In genomic region chr9:14389050-14389621, GRCm38 (mm10) we compare ENCODE assay signal across 13 mouse cellular contexts. TPM values are rescaled to one million over a fixed set of nuclear protein-coding genes. Genes with fewer than 3 reads are reported as not detected.
DNase-seq lines count a peak whose midpoint lies in the region; ATAC-seq and TF ChIP-seq lines count a peak whose summit lies in the region.
"Had no signal": no experiment of that assay in that cellular context is flagged by ENCODE, and none has a peak within 500 bp of the region (broad histone marks: within the 10 kb centered on the region; RNA-seq: fewer than 3 reads in every experiment).

No protein-coding gene starts in this region.

- H3K4me2 ChIP-seq in intestine, embryonic 15.5 days (replicated peaks), result no peak overlapping the region
- H3K4me2 ChIP-seq in intestine, postnatal 0 days (replicated peaks; ENCODE audit: low read depth), result no peak overlapping the region
- H3K4me2 ChIP-seq in stomach, embryonic 14.5 days (replicated peaks; ENCODE audit: low read depth, low read length), result no peak overlapping the region
- H3K4me2 ChIP-seq in stomach, postnatal 0 days (replicated peaks; ENCODE audit: low read depth), result no peak overlapping the region
- H3K4me2 ChIP-seq in stomach, embryonic 16.5 days (ENCODE audit: low read depth, low read length), result no peak overlapping the region
- H3K4me2 ChIP-seq: heart, embryonic 15.5 days had no signal

- no peaks in the 10 kb centered on the region for H3K9me3 ChIP-seq in intestine, embryonic 15.5 days
- no peaks in the 10 kb centered on the region for H3K9me3 ChIP-seq in intestine, postnatal 0 days (ENCODE audit: control insufficient read depth)
- no peaks in the 10 kb centered on the region for H3K9me3 ChIP-seq in stomach, embryonic 14.5 days (ENCODE audit: control insufficient read depth, low read depth, low read length)
- H3K9me3 ChIP-seq in stomach, postnatal 0 days (ENCODE audit: control insufficient read depth, low read length), result no peaks in the 10 kb centered on the region
- no peaks in the 10 kb centered on the region for H3K9me3 ChIP-seq in stomach, embryonic 16.5 days (replicated peaks; ENCODE audit: control insufficient read depth, low read length)
- H3K9me3 ChIP-seq: heart, embryonic 15.5 days had no signal

- H3K36me3 ChIP-seq in intestine, embryonic 15.5 days, result no peaks in the 10 kb centered on the region
- no peaks in the 10 kb centered on the region for H3K36me3 ChIP-seq in intestine, postnatal 0 days (ENCODE audit: control insufficient read depth, insufficient read depth)
- no peaks in the 10 kb centered on the region for H3K36me3 ChIP-seq in stomach, embryonic 14.5 days (ENCODE audit: control insufficient read depth, insufficient read depth, low read length)
- H3K36me3 ChIP-seq in stomach, postnatal 0 days (ENCODE audit: control insufficient read depth, insufficient read depth, low read length), result no peaks in the 10 kb centered on the region
- H3K36me3 ChIP-seq in stomach, embryonic 16.5 days (ENCODE audit: control insufficient read depth, insufficient read depth, low read length), result no peaks in the 10 kb centered on the region
- H3K36me3 ChIP-seq: heart, embryonic 15.5 days had no signal

- TF ChIP-seq EP300 in stomach, postnatal 0 days (optimal IDR thresholded peaks at IDR 0.05), result no peak

- WGBS in intestine, embryonic 15.5 days, result 77% methylated on average over 4 of the region's 4 CpGs
- 84% methylated on average over 4 of the region's 4 CpGs for WGBS in intestine, postnatal 0 days
- 78% methylated on average over 4 of the region's 4 CpGs for WGBS in stomach, embryonic 14.5 days
- WGBS in stomach, postnatal 0 days, result 75% methylated on average over 4 of the region's 4 CpGs
- WGBS in stomach, embryonic 16.5 days, result 78% methylated on average over 4 of the region's 4 CpGs

- no peaks in the 10 kb centered on the region for H3K4me1 ChIP-seq in intestine, embryonic 15.5 days (replicated peaks)
- H3K4me1 ChIP-seq in intestine, postnatal 0 days (replicated peaks; ENCODE audit: control insufficient read depth, insufficient read depth, low read length), result no peaks in the 10 kb centered on the region
- no peaks in the 10 kb centered on the region for H3K4me1 ChIP-seq in stomach, embryonic 14.5 days (ENCODE audit: control insufficient read depth, insufficient read depth, low read length)
- no peaks in the 10 kb centered on the region for H3K4me1 ChIP-seq in stomach, postnatal 0 days (replicated peaks; ENCODE audit: control insufficient read depth, insufficient read depth)
- H3K4me1 ChIP-seq in stomach, embryonic 16.5 days (ENCODE audit: control insufficient read depth, insufficient read depth, low read length), result no peaks in the 10 kb centered on the region
- H3K4me1 ChIP-seq: heart, embryonic 15.5 days had no signal

- no peak overlapping the region for H3K9ac ChIP-seq in intestine, embryonic 15.5 days
- H3K9ac ChIP-seq in intestine, postnatal 0 days (ENCODE audit: low read depth, low read length), result no peak overlapping the region
- H3K9ac ChIP-seq in stomach, embryonic 14.5 days (replicated peaks; ENCODE audit: low read depth, low read length), result no peak overlapping the region
- no peak overlapping the region for H3K9ac ChIP-seq in stomach, postnatal 0 days (ENCODE audit: low read length)
- no peak overlapping the region for H3K9ac ChIP-seq in stomach, embryonic 16.5 days (ENCODE audit: low read length)
- H3K9ac ChIP-seq: heart, embryonic 15.5 days had no signal

- DNase-seq in stomach, postnatal 0 days (ENCODE audit: low spot score), result no peak
- peak; percentile 84 for DNase-seq in cerebellum, adult 9-11 months
- DNase-seq in adrenal gland, postnatal 10 days, result no peak
- DNase-seq in embryo, embryonic 10.5 days (ENCODE audit: low spot score), result no peak
- DNase-seq: gastrocnemius, postnatal 14 days; kidney, adult 9 months; lung, postnatal 4 days; thymus, adult 18-20 months had no signal

- H3K27ac ChIP-seq in intestine, embryonic 15.5 days, result no peak overlapping the region
- no peak overlapping the region for H3K27ac ChIP-seq in intestine, postnatal 0 days (ENCODE audit: low read depth, low read length)
- no peak overlapping the region for H3K27ac ChIP-seq in stomach, embryonic 14.5 days (ENCODE audit: low read length)
- H3K27ac ChIP-seq in stomach, postnatal 0 days (replicated peaks), result no peak overlapping the region
- no peak overlapping the region for H3K27ac ChIP-seq in stomach, embryonic 16.5 days (ENCODE audit: low read length)
- H3K27ac ChIP-seq: heart, embryonic 15.5 days had no signal

- H3K27me3 ChIP-seq in intestine, embryonic 15.5 days (replicated peaks), result no peaks in the 10 kb centered on the region
- no peaks in the 10 kb centered on the region for H3K27me3 ChIP-seq in intestine, postnatal 0 days (replicated peaks; ENCODE audit: control insufficient read depth, insufficient read depth, low read length)
- H3K27me3 ChIP-seq in stomach, embryonic 14.5 days (ENCODE audit: control insufficient read depth, insufficient read depth, low read length), result no peaks in the 10 kb centered on the region
- H3K27me3 ChIP-seq in stomach, postnatal 0 days (ENCODE audit: control insufficient read depth, insufficient read depth, low read length), result no peaks in the 10 kb centered on the region
- H3K27me3 ChIP-seq in stomach, embryonic 16.5 days (ENCODE audit: control insufficient read depth, insufficient read depth, low read length), result no peaks in the 10 kb centered on the region
- H3K27me3 ChIP-seq: heart, embryonic 15.5 days had no signal

- no peak for TF ChIP-seq CTCF in intestine, postnatal 0 days (IDR thresholded peaks at IDR 0.05; ENCODE audit: low read depth)
- TF ChIP-seq CTCF in stomach, postnatal 0 days (IDR thresholded peaks at IDR 0.05; ENCODE audit: low read depth), result no peak

- peak; percentile 40; the same call in 1 of the 2 replicates for ATAC-seq in intestine, embryonic 15.5 days
- ATAC-seq in intestine, postnatal 0 days, result no peak
- ATAC-seq in stomach, embryonic 14.5 days (ENCODE audit: insufficient number of reproducible peaks, insufficient read depth, low FRiP score, low read depth), result peak; percentile 37; the same call in 1 of the 2 replicates
- no peak for ATAC-seq in stomach, postnatal 0 days (ENCODE audit: low FRiP score, low TSS enrichment)
- peak; percentile 29; the same call in 1 of the 2 replicates for ATAC-seq in stomach, embryonic 16.5 days (ENCODE audit: insufficient read depth, low FRiP score)

- H3K4me3 ChIP-seq in intestine, embryonic 15.5 days (replicated peaks), result no peak overlapping the region
- no peak overlapping the region for H3K4me3 ChIP-seq in intestine, postnatal 0 days (ENCODE audit: low read depth, low read length)
- no peak overlapping the region for H3K4me3 ChIP-seq in stomach, embryonic 14.5 days (ENCODE audit: low read depth, low read length)
- no peak overlapping the region for H3K4me3 ChIP-seq in stomach, postnatal 0 days (ENCODE audit: low read depth, low read length)
- no peak overlapping the region for H3K4me3 ChIP-seq in stomach, embryonic 16.5 days (replicated peaks; ENCODE audit: low read length)
- H3K4me3 ChIP-seq: heart, embryonic 15.5 days had no signal

RNA-seq across cellular contexts. Expression of gene Endod1, which starts 7.8 kb away (rescaled TPM):
- polyA plus RNA-seq in intestine, embryonic 15.5 days (2015; fragmentation: Nextera tagmentation; extraction: Ambion mirVana), result 26.3 and 26.7 TPM in 2 replicates
- 36.8 and 39.0 TPM in 2 replicates for polyA plus RNA-seq in intestine, postnatal 0 days (2015; fragmentation: Nextera tagmentation; extraction: Ambion mirVana)
- 27.9 and 28.5 TPM in 2 replicates for polyA plus RNA-seq in stomach, embryonic 14.5 days (2014; fragmentation: Nextera tagmentation; extraction: Ambion mirVana)
- 80.8 and 90.1 TPM in 2 replicates for polyA plus RNA-seq in stomach, postnatal 0 days (2015; fragmentation: Nextera tagmentation; extraction: Ambion mirVana)
- polyA plus RNA-seq in stomach, embryonic 16.5 days (2015; fragmentation: Nextera tagmentation; extraction: Ambion mirVana), result 27.9 and 34.0 TPM in 2 replicates
- total RNA-seq in adrenal gland, postnatal 10 days (2021), result 10 to 100 TPM; 13.6 to 15.8 TPM

Comparison
In these comparisons a context has a peak if more than half of its experiments do, and no peak if none do; other contexts are left out.
1. ATAC-seq: peak in intestine, embryonic 15.5 days (single experiment), stomach, embryonic 14.5 days (single experiment) and stomach, embryonic 16.5 days (single experiment); none in intestine, postnatal 0 days (single experiment) and stomach, postnatal 0 days (single experiment).